Mouse (Mus musculus) lung, adult 2 months (tissue): Measurements from ENCODE around the gene Coa5.

ENCODE experiments used
- CTCF ChIP-seq: fragments of 200-500 bp; IDR thresholded peaks from 2 replicates; pipeline ENCODE4 v1.5.1; 2011; ENCODE audit warnings: mild to moderate bottlenecking, low read length, control low read depth; ENCODE audit not compliant: insufficient read depth
- POLR2A ChIP-seq: fragments of 200-500 bp; IDR thresholded peaks from 2 replicates; pipeline ENCODE4 v1.6.1; 2011; ENCODE audit warnings: low read depth, mild to moderate bottlenecking, control low read depth, low read length, borderline replicate concordance; ENCODE audit errors: extremely low read depth

GRCm38 (mm10) chr1:37405137-37405536 lies 24.8 kb downstream of the Coa5 start:
- TF ChIP-seq CTCF = no peak
- no peak for TF ChIP-seq POLR2A
